Mouse (Mus musculus): ENCODE measurements around the gene Rps6ka4.
A peak's percentile ranks its signal among the peaks of the same experiment; 100 is the strongest.

The Rps6ka4 gene

GRCm38 (mm10) chr19:6840475-6841291 lies at the start of gene Rps6ka4:
Gene Rps6ka4, minus strand, starts transcription at chr19:6840636.
- DNase-seq (ENCODE audit: low spot score), result peak; percentile 43

- no peak for DNase-seq (ENCODE audit: low spot score)
Measured at GRCm38 (mm10) chr19:6877965-6878364, 37.5 kb upstream of the Rps6ka4 start.

GRCm38 (mm10) chr19:6876799-6877198 lies 36.4 kb upstream of the Rps6ka4 start:
- DNase-seq (ENCODE audit: low spot score), result no peak

GRCm38 (mm10) chr19:6875834-6876233 lies 35.4 kb upstream of the Rps6ka4 start:
- no peak for DNase-seq (ENCODE audit: low spot score)

GRCm38 (mm10) chr19:6874257-6874656 lies 33.8 kb upstream of the Rps6ka4 start:
- no peak for DNase-seq (ENCODE audit: low spot score)

GRCm38 (mm10) chr19:6872701-6873100 lies 32.3 kb upstream of the Rps6ka4 start:
- no peak for DNase-seq (ENCODE audit: low spot score)

GRCm38 (mm10) chr19:6871574-6872271 lies 31.3 kb upstream of the Rps6ka4 start:
- peak; percentile 41 for DNase-seq (ENCODE audit: low spot score)

- peak; percentile 80 for DNase-seq (ENCODE audit: low spot score)
Measured at GRCm38 (mm10) chr19:6869355-6869754, 28.9 kb upstream of the Rps6ka4 start.

GRCm38 (mm10) chr19:6861451-6861850 lies 21.0 kb upstream of the Rps6ka4 start:
- DNase-seq (ENCODE audit: low spot score), result no peak

GRCm38 (mm10) chr19:6860706-6861105 lies 20.3 kb upstream of the Rps6ka4 start:
- no peak for DNase-seq (ENCODE audit: low spot score)

GRCm38 (mm10) chr19:6859971-6860370 lies 19.5 kb upstream of the Rps6ka4 start:
- DNase-seq (ENCODE audit: low spot score), result no peak

GRCm38 (mm10) chr19:6859032-6859651 lies 18.7 kb upstream of the Rps6ka4 start:
- DNase-seq (ENCODE audit: low spot score), result no peak

- peak; percentile 88 for DNase-seq (ENCODE audit: low spot score)
Measured at GRCm38 (mm10) chr19:6858031-6858430, 17.6 kb upstream of the Rps6ka4 start, which contains the start of gene Ccdc88b. Gene Ccdc88b, minus strand, starts transcription at chr19:6858211.

- DNase-seq (ENCODE audit: low spot score), result no peak
Measured at GRCm38 (mm10) chr19:6857391-6858005, 17.1 kb upstream of the Rps6ka4 start.

- no peak for DNase-seq (ENCODE audit: low spot score)
Measured at GRCm38 (mm10) chr19:6857003-6857360, 16.5 kb upstream of the Rps6ka4 start.

GRCm38 (mm10) chr19:6856281-6857002 lies 16.0 kb upstream of the Rps6ka4 start:
- peak; percentile 48 for DNase-seq (ENCODE audit: low spot score)

- DNase-seq (ENCODE audit: low spot score), result no peak
Measured at GRCm38 (mm10) chr19:6855225-6856031, 15.0 kb upstream of the Rps6ka4 start.

- no peak for DNase-seq (ENCODE audit: low spot score)
Measured at GRCm38 (mm10) chr19:6854658-6855057, 14.2 kb upstream of the Rps6ka4 start.

- DNase-seq (ENCODE audit: low spot score), result no peak
Measured at GRCm38 (mm10) chr19:6853903-6854302, 13.5 kb upstream of the Rps6ka4 start.

GRCm38 (mm10) chr19:6852393-6853305 lies 12.2 kb upstream of the Rps6ka4 start:
- DNase-seq (ENCODE audit: low spot score), result no peak

Measured in T-cell, adult 2 months (primary cell).